Mouse (Mus musculus): ENCODE measurements around the gene Ccm2. TPM values are rescaled to one million over a fixed set of nuclear protein-coding genes. Genes with fewer than 3 reads are reported as not detected.
"Not testable (repeated sequence)": the region's sequence is repeated elsewhere in the genome, so short reads cannot be mapped to it uniquely, and the experiment has no call there.

The Ccm2 gene
- 10 to 100 TPM; 40.2 to 50.8 TPM for total RNA-seq (2021)
- long read RNA-seq, experiment 1, transcript Ccm2-201 (10 exons, 1,858 nt), result major isoform, 41 of 87 reads
- long read RNA-seq, experiment 1, partial matches to known transcripts, result 4 of 87 reads
- long read RNA-seq, experiment 1, other reads (novel, unspliced or antisense), result 42 of 87 reads
- long read RNA-seq, experiment 2, transcript Ccm2-201 (10 exons, 1,858 nt), result major isoform, 43 of 83 reads
- long read RNA-seq, experiment 2, partial matches to known transcripts, result 4 of 83 reads
- long read RNA-seq, experiment 2, other reads (novel, unspliced or antisense), result 36 of 83 reads

- DNase-seq (ENCODE audit: low spot score in 2 of 2), result peak; percentile 96 to 98
Measured at GRCm38 (mm10) chr11:6546205-6547013, at the start of gene Ccm2. Ccm2 (plus strand) TSS chr11:6546887.

DNA sequence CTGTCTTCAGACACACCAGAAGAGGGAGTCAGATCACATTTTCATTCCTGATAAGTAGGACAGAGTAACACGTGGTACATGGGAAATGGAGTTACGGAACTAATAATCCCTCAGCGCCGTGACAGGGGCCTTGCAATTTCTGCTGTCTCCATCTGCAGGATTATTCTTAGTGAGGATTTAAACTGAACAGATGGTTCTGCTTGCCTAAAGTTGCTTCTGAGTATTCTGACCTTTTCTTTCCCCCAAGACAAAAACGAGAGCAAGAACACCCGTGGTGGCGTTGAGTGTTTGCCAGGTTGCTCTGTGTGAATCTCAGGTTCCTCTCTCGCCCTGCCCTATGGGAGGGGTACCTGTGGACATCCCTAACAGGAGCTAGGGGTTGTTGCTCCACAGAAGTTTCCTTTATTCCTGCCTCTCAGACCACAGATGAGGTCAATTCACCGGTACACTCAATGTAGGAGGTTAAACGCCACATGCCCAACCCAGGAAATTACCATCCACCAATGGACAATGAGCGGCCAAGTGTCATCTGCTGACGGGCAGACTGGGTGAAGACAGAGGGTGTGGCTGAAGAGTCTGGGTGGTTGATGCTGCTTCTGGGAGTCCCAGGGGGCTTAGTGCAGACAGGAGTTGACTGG lies 49.3 kb upstream of the Ccm2 start:
- DNase-seq (ENCODE audit: low spot score in 2 of 2), result no peak

GRCm38 (mm10) chr11:6502506-6502905 lies 44.2 kb upstream of the Ccm2 start:
- no peak for DNase-seq (ENCODE audit: low spot score in 2 of 2)

- no peak for DNase-seq (ENCODE audit: low spot score in 2 of 2)
Measured at GRCm38 (mm10) chr11:6504226-6504625, 42.5 kb upstream of the Ccm2 start.

DNA sequence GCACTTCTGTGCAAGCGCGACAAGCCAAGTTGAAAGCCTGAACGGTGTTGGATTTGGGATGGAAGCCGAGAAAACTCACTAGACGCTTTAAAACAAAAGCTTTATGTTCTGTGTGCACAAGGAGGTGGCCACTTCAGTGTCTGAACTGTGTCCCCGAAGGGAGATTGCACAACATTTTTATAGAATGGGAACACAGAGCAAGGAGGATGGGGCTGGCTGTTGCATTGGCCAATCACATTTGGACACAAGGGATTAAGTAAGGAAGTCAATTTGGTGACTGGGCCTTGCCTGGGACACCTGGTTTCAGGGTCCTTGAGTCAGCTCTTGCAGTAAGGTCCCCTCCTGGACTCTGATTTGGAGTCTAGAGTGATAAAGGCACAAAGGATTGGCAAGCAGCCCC lies 42.0 kb upstream of the Ccm2 start:
- no peak for DNase-seq (ENCODE audit: low spot score in 2 of 2)

- DNase-seq (ENCODE audit: low spot score in 2 of 2), result no peak
Measured at GRCm38 (mm10) chr11:6506516-6506915, 40.2 kb upstream of the Ccm2 start.

- no peak for DNase-seq (ENCODE audit: low spot score in 2 of 2)
Measured at GRCm38 (mm10) chr11:6508269-6508876, 38.3 kb upstream of the Ccm2 start.

DNA sequence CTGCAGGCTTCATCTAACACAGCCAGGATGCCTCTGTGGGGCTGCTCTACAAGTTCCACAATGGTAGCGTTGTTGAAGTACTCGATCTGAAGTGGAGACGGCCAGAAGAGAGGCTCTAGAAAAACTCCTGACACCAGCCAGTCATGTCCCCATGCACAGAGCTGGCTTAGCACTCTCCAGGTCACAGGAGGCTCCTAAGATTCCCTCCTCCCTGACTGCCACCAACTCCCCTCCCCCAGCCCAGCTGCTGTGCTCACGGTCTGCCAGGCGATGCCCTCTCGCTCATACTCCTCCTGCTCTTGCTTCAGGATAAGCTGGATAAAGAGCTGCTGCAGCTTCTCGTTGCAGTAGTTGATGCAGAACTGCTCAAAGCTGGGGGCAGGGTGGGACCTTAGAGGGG lies 31.9 kb upstream of the Ccm2 start:
- DNase-seq (ENCODE audit: low spot score in 2 of 2), result no peak

DNA sequence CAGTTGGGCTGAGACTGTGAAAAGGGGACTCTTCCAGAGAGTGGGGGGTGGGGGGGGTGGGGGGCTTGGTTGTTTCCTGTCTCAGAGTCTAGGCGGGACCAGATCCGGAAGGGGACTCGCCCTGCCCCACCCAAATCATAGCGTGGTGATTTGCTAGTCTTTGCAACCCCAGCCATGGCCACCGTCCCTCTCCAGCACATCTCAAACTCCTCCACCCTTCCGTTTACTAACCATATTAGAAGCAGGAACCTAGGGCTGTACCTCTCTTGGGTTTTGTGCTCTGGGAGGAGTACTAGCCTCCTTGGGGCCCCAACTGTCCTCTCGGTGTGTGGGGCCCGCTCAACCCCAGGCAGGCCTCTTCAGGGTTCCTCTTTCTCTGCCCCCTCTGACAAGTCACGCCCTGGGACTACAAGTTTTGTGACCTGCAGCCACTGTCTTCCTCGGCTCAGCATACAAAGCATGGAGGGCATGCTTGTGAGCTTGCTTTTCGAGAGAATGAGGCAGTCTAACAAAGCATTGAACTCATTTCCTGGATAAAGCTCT lies 27.1 kb upstream of the Ccm2 start:
- no peak for DNase-seq (ENCODE audit: low spot score in 2 of 2)

DNA sequence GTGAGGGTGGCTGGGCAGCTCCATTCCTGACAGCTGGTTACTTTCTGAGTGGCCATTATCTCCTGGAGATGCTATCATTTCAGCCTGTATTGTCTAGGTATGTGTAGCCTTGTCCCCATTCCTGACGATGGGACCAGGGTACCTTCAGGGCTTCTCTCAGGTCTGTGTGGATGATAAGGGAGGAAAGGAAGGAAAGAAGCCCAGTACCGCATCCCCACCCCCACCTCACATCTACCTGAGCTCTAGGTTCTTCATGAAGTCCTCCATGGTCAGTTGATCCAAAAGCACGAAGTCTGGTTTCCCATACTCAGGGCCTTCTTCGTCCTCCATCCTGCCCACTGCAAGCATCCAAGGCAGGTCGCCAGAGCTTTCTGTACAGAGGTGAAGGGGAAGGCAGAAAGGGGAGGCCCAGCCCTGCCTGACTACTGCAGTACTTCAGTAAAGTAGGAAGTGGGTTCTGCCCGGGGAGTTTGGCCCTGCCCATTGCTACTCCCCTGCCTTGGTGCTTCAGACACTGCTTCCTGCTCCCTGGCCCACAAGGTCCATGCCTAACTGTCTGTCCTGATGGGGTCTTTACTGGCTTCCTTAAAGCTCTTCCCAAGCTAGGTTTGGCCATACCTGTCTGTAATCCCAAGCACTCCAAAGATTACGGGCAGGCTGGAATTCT lies 26.0 kb upstream of the Ccm2 start, which contains the start of gene Myo1g:
Gene Myo1g (minus strand): TSS at position 459 of the 667 bp plus-strand sequence.
- no peak for DNase-seq (ENCODE audit: low spot score in 2 of 2)

DNA sequence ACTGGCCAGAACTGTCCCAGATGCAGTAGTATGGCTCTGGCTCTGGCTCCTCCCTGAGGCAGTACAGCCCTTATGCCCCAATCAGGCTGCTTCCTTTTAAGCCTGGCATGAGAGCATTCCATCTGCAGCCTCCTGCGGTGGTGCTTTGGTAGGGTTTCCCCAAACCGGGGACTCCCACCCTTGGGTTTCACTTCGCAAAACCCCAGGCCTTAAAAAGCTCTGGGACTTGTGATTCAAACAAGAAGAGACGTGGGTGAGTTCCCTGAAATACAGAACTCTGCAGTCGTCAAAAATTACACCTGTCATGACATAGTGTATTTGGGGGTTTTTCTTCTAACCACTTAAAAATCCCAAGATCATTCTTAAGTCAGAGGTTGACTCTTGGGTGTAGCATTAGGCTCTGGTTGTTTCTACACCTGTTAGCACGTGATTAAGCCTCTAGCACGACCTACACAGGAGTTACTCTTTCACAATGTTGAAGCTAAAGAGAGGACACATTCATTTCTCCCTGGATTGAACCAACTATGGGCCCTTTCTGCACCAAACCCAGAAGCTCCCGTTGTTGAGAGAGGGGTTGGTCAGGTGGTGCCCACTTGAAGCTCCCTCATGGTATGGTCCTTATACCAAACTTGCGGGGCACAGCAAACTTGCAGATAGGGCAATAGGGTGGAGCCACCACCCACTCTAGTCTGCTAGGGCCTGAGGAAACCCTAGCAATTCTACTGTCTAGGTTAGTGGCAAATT lies 23.7 kb upstream of the Ccm2 start:
- no peak for DNase-seq (ENCODE audit: low spot score in 2 of 2)

DNA sequence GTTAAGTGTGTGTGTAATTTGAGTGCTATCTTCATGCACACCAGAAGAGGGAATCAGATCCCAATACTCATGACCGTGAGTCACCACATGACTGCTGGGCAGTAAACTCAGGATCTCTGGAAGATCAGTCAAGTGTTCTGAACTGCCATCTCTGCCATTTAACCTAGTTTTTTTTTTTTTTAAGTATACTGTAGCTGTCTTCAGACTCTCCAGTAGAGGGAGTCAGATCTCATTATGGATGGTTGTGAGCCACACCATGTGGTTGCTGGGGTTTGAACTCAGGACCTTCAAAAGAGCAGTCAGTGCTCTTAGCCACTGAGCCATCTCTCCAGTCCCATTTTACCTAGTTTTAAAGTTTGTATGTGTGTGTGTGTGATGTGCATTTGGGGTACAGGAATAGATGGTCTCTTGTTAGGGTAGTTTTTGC lies 23.0 kb upstream of the Ccm2 start:
- DNase-seq (ENCODE audit: low spot score in 2 of 2), result no peak

DNA sequence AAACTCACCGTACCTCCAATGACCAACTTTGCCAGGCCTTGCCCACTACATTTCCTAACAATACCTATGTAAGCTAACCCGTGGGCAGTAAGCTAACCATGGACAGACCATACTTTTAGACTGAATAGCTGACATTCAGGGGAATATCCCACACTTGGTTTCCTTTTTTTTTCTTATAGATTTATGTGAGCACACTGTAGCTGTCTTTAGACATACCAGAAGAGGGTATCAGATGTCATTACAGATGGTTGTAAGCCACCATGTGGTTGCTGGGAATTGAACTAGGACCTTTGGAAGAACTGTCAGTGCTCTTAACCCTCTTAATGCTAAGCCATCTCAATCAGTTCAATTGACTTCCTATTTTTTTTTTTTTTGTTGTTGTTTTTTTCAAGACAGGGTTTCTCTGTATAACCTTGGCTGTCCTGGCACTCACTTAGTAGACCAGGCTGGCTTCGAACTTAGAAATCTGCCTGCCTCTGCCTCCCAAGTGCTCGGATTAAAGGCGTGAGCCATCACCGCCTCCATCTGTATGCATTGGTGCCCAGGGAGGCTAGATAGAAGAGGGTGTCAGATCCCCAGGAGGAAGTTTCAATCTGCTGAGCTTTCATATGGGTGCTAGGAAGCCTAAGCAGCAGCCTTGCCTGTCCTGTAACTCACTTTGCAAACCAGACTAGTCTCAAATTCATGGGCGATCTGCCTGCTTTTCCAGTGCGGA lies 22.4 kb upstream of the Ccm2 start:
- DNase-seq (ENCODE audit: low spot score in 2 of 2), result no peak

- DNase-seq (ENCODE audit: low spot score in 2 of 2), result no peak
Measured at GRCm38 (mm10) chr11:6524880-6525238, 21.8 kb upstream of the Ccm2 start.

DNA sequence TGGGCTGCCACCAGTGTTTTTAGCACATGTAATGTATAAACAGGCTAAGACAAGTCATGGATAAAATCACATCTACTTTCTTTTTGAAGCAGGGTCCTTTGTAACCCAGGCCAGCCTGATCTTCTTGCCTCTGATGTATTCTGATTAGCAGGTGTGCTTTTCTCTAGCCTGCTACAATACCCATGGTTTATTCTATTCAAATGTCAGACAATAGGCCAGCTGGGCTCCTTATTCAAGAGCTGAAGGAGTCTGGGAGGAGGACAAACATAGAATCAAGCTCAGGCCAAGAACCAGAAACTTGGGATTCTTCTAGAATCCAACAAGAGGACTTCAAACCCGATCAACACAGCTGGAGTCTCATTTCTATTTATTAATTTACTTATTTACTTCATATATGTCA lies 21.4 kb upstream of the Ccm2 start:
- DNase-seq (ENCODE audit: low spot score in 2 of 2), result no peak

DNA sequence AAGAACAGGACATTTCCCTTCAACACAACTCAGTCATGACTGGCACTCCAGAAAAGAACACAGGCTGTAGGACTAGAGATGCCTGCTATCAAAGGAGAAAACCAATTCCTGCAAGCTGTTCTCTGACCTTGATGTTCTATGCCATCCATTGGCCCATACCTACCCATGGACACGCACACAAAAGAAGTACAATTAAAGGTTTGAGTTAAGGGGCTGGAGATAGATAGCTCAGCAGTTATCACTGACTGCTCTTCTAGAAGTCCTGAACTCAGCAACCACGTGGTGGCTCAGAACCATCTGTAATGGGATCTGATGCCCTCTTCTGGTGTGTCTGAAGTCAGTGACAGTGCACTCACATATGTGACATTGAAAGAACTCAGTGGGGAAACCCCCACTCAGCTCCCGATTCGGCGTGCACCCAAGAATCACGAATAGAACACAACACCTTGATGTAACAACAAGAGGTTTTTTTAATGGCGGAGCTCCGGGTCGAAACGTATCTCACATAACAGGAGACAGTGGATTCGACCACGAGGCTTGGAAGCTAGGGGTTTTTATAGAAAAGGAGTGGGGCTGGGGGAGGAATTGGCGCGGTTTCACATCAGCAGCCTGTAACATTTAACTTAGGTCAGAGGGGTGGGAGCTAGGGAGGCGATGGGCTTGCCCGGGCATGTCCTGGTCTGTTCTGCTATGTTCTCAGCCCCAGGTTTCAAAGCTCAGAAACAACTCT lies 20.0 kb upstream of the Ccm2 start:
- DNase-seq (ENCODE audit: low spot score in 2 of 2), result not testable (repeated sequence)

- DNase-seq (ENCODE audit: low spot score in 2 of 2), result no peak
Measured at GRCm38 (mm10) chr11:6527256-6528185, 19.2 kb upstream of the Ccm2 start.

All from gastrocnemius, postnatal 4 days (tissue).